Mouse (Mus musculus) kidney, embryonic 14.5 days (tissue): ENCODE measurements around the gene Draxin. TPM values are rescaled to one million over a fixed set of nuclear protein-coding genes. Genes with fewer than 3 reads are reported as not detected.
A peak's percentile ranks its signal among the peaks of the same experiment; 100 is the strongest.

ENCODE experiments used
- ATAC-seq: fragments of 200-750 bp; cut with Nextera tagmentation; 2 replicates; pipeline ENCODE4 v1.8.0; 2017; ENCODE audit warnings: moderate number of reproducible peaks, mild to moderate bottlenecking, moderate TSS enrichment, moderate library complexity; ENCODE audit not compliant: low FRiP score, low TSS enrichment
- H3K27ac ChIP-seq: fragments of 300-500 bp; sonication (generic); 2 replicates; pipeline ENCODE4 v1.5.1; 2014; ENCODE audit warnings: low read depth, mild to moderate bottlenecking, low read length, moderate library complexity, mixed read lengths
- H3K27me3 ChIP-seq: fragments of 300-500 bp; sonication (generic); 2 replicates; pipeline ENCODE4 v1.6.1; 2014; ENCODE audit warnings: mild to moderate bottlenecking, low read length; ENCODE audit not compliant: control insufficient read depth, insufficient read depth
- H3K36me3 ChIP-seq: fragments of 300-500 bp; sonication (generic); 2 replicates; pipeline ENCODE4 v1.6.1; 2014; ENCODE audit warnings: low read length, mixed read lengths; ENCODE audit not compliant: control insufficient read depth, insufficient read depth
- H3K4me1 ChIP-seq: fragments of 300-500 bp; sonication (generic); 2 replicates; pipeline ENCODE4 v1.6.1; 2014; ENCODE audit warnings: low read length, mixed read lengths; ENCODE audit not compliant: control insufficient read depth, insufficient read depth
- H3K4me2 ChIP-seq: fragments of 300-500 bp; sonication (generic); replicated peaks from 2 replicates; pipeline ENCODE4 v1.6.1; 2014; ENCODE audit warnings: low read depth, mild to moderate bottlenecking, low read length
- H3K4me3 ChIP-seq: fragments of 300-500 bp; sonication (generic); 2 replicates; pipeline ENCODE4 v1.5.1; 2014; ENCODE audit warnings: mild to moderate bottlenecking, low read length
- H3K9ac ChIP-seq: fragments of 300-500 bp; sonication (generic); 2 replicates; pipeline ENCODE4 v1.6.1; 2014; ENCODE audit warnings: low read depth, mild to moderate bottlenecking, low read length, moderate library complexity
- H3K9me3 ChIP-seq: fragments of 300-500 bp; sonication (generic); 2 replicates; pipeline ENCODE4 v1.6.1; 2016; ENCODE audit warnings: low read length; ENCODE audit not compliant: control insufficient read depth
- WGBS: fragments of 180-500 bp; shearing (Covaris S2); extraction: QIAGEN DNeasy Blood & Tissue Kit; methylation state at CpG from one replicate; pipeline ENCODE4 v1.1.7; 2014; 5-methylcytosine and 5-hydroxymethylcytosine counted together
- polyA plus RNA-seq: library from polyadenylated mRNA; unstranded; fragments of >200 nt; fragmentation: Nextera tagmentation; extraction: Ambion mirVana; gene quantifications from 2 replicates; pipeline ENCODE4 v1.2.1, GENCODE M21; 2014

Gene Draxin
- polyA plus RNA-seq, 1 experiment from 2014 or later: 0.80 TPM

GRCm38 (mm10) chr4:148087091-148087906 is 43.2 kb downstream of the Draxin start:
- H3K4me1 ChIP-seq: peaks cover 31% of the 10 kb centered on the region
- WGBS: 5% methylated on average over 28 of the region's 30 CpGs
- H3K9ac ChIP-seq: peak overlapping the region; percentile 85

GRCm38 (mm10) chr4:148085907-148086305 is 44.6 kb downstream of the Draxin start:
- H3K4me1 ChIP-seq: peaks cover 31% of the 10 kb centered on the region
- no peak for ATAC-seq
- H3K4me3 ChIP-seq: no peak overlapping the region
- no peaks in the 10 kb centered on the region for H3K27me3 ChIP-seq
- WGBS: 74% methylated on average over 3 of the region's 3 CpGs
- H3K9me3 ChIP-seq: no peaks in the 10 kb centered on the region
- H3K36me3 ChIP-seq: peaks cover 5% of the 10 kb centered on the region
- H3K9ac ChIP-seq: no peak overlapping the region
- H3K27ac ChIP-seq: no peak overlapping the region
- no peak overlapping the region for H3K4me2 ChIP-seq

More at GRCm38 (mm10) chr4:148087091-148087906, 43.2 kb downstream of the Draxin start:
- Histone ChIP-seq H3K9me3 (no peaks in the 10 kb centered on the region), H3K27ac (peak overlapping the region; percentile 3; the same call in 1 of the 2 replicates), H3K27me3 (no peaks in the 10 kb centered on the region), H3K4me2 (peak overlapping the region; percentile 81), H3K36me3 (no peaks in the 10 kb centered on the region), H3K4me3 (peak overlapping the region; percentile 82)
- ATAC-seq: peak; percentile 61

GRCm38 (mm10) chr4:148085131-148085906 is 45.2 kb downstream of the Draxin start:
- H3K27ac ChIP-seq: no peak overlapping the region
- H3K27me3 ChIP-seq: no peaks in the 10 kb centered on the region
- no peak overlapping the region for H3K4me2 ChIP-seq
- 46% methylated on average over 8 of the region's 10 CpGs for WGBS
- H3K9me3 ChIP-seq: no peaks in the 10 kb centered on the region
- H3K9ac ChIP-seq: no peak overlapping the region
- peaks cover 10% of the 10 kb centered on the region for H3K36me3 ChIP-seq
- no peak overlapping the region for H3K4me3 ChIP-seq
- no peak for ATAC-seq
- peaks cover 31% of the 10 kb centered on the region for H3K4me1 ChIP-seq

GRCm38 (mm10) chr4:148084261-148084714 is 46.2 kb downstream of the Draxin start:
- ATAC-seq: peak; percentile 21
- Histone ChIP-seq H3K4me1 (peaks cover 31% of the 10 kb centered on the region), H3K27me3 (no peaks in the 10 kb centered on the region), H3K4me3 (no peak overlapping the region), H3K36me3 (peaks cover 15% of the 10 kb centered on the region), H3K9ac (no peak overlapping the region), H3K9me3 (no peaks in the 10 kb centered on the region), H3K4me2 (no peak overlapping the region), H3K27ac (no peak overlapping the region)
- WGBS: 9% methylated on average over 7 of the region's 8 CpGs

GRCm38 (mm10) chr4:148083176-148083899 is 47.2 kb downstream of the Draxin start:
- Histone ChIP-seq H3K27me3 (no peaks in the 10 kb centered on the region), H3K4me2 (no peak overlapping the region), H3K4me3 (no peak overlapping the region), H3K36me3 (peaks cover 15% of the 10 kb centered on the region), H3K27ac (no peak overlapping the region), H3K4me1 (peaks cover 31% of the 10 kb centered on the region), H3K9ac (no peak overlapping the region), H3K9me3 (no peaks in the 10 kb centered on the region)
- 54% methylated on average over 21 of the region's 21 CpGs for WGBS
- no peak for ATAC-seq

GRCm38 (mm10) chr4:148082257-148083044 is 48.0 kb downstream of the Draxin start:
- ATAC-seq: peak; percentile 18; the same call in 1 of the 2 replicates
- WGBS: 48% methylated on average over 12 of the region's 12 CpGs
- Histone ChIP-seq H3K4me2 (no peak overlapping the region), H3K4me1 (peaks cover 31% of the 10 kb centered on the region), H3K9me3 (no peaks in the 10 kb centered on the region), H3K4me3 (no peak overlapping the region), H3K36me3 (peaks cover 15% of the 10 kb centered on the region), H3K9ac (no peak overlapping the region), H3K27ac (no peak overlapping the region), H3K27me3 (no peaks in the 10 kb centered on the region)

- Histone ChIP-seq H3K9me3 (no peaks in the 10 kb centered on the region), H3K9ac (no peak overlapping the region), H3K27me3 (no peaks in the 10 kb centered on the region), H3K36me3 (peaks cover 15% of the 10 kb centered on the region), H3K4me1 (peaks cover 20% of the 10 kb centered on the region), H3K4me3 (no peak overlapping the region), H3K4me2 (no peak overlapping the region), H3K27ac (no peak overlapping the region)
- ATAC-seq: no peak
- WGBS: 96% methylated on average over 10 of the region's 10 CpGs
Observed at GRCm38 (mm10) chr4:148081201-148081600, 49.3 kb downstream of the Draxin start.

GRCm38 (mm10) chr4:148080597-148080973 is 49.9 kb downstream of the Draxin start:
- Histone ChIP-seq H3K27me3 (no peaks in the 10 kb centered on the region), H3K27ac (no peak overlapping the region), H3K4me2 (no peak overlapping the region), H3K4me3 (no peak overlapping the region), H3K9ac (no peak overlapping the region), H3K9me3 (no peaks in the 10 kb centered on the region), H3K36me3 (peaks cover 15% of the 10 kb centered on the region), H3K4me1 (peaks cover 21% of the 10 kb centered on the region)
- no peak for ATAC-seq
- 97% methylated on average over 1 of the region's 1 CpGs for WGBS
